Mouse (Mus musculus) 3T3-L1 (cell line): ENCODE results near the gene Ier3.

Source experiments
- DNase-seq: peaks from one replicate; pipeline ENCODE4 v3.0.0-alpha.2; 2015; ENCODE audit warnings: low read depth, low spot score

Gene Ier3

DNA sequence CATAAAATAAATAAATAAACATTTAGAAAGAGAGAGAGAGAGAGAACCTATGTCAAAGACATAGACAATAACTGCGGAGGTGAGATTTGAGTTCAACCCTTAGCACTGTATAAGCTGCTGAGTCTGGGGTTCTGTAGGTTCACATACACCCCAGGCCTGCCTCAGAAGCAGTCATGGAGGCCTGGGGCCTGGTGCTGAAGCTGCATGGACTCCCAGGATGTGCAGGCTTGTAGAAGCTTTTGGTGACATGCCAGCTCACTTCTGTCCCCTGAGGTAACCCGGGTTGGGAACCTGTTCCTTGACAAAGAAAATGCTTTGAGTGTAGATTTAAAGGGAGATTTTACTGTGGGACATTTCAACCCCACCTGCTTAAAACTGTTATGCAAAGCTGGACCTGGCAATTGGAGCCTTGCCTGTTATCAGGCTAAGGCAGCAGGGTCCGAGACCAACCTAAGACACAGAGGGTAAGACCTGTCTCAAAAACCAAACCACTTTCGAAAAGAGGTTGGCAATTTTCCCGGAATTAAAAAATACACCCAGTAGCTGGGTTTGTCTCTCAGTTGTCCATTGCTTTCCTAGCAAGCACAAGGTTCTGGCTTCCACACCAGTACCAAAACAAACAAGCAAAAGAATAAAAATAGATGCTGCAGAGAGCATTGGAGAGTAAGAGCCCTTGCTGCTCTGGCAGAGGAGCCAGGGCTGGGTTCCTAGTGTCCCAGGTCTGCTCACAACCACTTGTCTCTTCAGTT is 10.4 kb upstream of the Ier3 start:
- no peak for DNase-seq

- no peak for DNase-seq
These were observed 9.2 kb upstream of the Ier3 start for GRCm38 (mm10) chr17:35812307-35812706.

DNA sequence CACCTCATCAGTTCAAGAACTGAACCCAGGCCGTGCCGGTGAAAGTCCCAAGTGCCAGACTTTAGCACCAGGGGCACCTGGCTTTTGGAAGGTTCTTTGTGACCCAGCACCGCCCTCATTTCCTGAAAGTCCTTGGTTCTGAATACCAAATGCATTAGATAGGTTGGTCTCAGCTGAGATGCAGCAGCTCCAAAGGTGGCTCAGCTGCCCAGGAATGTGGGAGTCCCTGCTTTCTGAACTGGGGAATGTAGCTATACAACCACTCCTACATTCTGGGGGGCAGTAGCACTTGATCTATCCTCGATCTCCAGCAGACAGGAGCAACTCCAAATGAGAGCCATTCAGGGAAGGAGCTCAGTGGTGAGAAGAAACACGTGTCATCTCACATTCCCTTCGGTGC is 8.7 kb upstream of the Ier3 start:
- peak; percentile 80 for DNase-seq

GRCm38 (mm10) chr17:35813245-35813647 is 8.2 kb upstream of the Ier3 start:
- DNase-seq = peak; percentile 100

DNA sequence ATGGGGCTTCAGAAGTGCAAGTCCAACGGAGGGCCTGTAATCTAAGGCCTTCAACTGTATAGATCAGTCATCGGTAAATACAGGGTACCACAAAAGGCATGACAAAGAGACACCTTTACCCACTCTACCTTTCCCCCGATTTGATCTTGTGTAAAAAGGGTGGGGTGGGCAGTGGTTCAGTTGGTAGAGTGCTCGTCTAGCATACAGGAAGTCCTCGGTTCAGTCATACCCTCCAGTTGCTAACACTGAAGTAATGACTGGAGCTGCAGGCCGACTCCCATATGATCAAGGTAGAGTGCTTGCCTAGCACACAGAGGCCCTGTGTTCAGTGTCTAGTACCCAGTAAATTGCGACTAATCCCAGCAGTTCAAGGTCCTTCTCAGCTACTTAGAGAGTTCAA is 7.8 kb upstream of the Ier3 start:
- DNase-seq = peak; percentile 80

DNA sequence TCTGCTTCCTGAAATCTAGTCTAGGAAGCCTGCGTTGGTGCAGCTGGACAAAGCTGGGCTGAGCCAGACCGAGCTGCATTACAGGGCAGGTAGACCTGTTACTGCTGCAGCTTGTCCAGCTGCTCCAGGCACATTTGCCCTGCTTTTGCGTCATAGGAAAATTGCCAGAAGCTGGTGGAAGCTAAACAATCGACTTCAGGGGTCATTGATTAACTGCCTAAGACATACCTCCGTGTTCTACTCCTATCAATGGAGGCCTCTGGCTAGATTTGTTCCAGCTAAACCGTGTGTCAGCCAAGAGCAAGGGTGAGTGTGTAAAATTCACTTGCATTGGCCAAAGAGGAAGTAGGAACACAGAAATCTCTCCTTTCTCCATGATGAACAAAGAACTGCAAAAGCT is 6.8 kb upstream of the Ier3 start:
- no peak for DNase-seq

DNA sequence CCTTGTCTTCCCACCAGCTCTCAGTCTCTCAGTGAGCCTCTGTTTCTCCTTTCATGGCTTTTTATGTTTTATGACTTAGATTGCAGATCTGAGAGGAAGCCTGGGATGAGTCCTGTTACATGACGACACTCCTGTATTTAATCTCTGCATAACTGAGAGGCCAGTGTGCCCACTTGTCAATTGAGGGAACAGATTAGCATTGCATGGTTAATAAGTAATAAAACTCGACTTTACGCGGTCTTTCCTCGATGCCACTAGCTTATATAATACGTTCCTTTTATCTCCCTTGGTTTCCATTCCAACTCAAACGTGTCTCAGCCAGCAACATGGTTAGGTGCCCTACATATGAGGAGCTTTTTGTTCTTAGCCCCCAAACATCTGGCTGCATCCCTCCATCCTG is 5.6 kb upstream of the Ier3 start:
- no peak for DNase-seq

- no peak for DNase-seq
These were observed 4.8 kb upstream of the Ier3 start for GRCm38 (mm10) chr17:35816686-35817085.

GRCm38 (mm10) chr17:35817226-35817625 is 4.3 kb upstream of the Ier3 start:
- DNase-seq = no peak

DNA sequence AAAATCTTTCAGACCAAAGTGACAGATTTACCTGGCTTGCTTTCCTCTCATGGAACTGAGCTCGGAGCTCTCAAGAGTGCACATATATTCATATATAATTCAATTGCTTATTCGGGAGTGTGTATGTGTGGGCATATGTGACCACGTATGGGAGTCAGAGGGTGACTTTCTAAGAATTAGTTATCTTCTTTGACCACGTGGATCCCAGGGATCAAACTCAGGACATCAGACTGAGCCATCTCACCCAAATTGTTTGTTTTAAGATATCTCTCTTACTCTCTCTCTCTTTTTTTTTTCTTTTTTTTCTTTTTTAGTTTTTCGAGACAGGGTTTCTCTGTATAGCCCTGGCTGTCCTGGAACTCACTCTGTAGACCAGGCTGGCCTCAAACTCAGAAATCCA is 1.4 kb upstream of the Ier3 start:
- DNase-seq = no peak

- DNase-seq = no peak
These were observed 1.1 kb downstream of the Ier3 start for GRCm38 (mm10) chr17:35822564-35822963.

DNA sequence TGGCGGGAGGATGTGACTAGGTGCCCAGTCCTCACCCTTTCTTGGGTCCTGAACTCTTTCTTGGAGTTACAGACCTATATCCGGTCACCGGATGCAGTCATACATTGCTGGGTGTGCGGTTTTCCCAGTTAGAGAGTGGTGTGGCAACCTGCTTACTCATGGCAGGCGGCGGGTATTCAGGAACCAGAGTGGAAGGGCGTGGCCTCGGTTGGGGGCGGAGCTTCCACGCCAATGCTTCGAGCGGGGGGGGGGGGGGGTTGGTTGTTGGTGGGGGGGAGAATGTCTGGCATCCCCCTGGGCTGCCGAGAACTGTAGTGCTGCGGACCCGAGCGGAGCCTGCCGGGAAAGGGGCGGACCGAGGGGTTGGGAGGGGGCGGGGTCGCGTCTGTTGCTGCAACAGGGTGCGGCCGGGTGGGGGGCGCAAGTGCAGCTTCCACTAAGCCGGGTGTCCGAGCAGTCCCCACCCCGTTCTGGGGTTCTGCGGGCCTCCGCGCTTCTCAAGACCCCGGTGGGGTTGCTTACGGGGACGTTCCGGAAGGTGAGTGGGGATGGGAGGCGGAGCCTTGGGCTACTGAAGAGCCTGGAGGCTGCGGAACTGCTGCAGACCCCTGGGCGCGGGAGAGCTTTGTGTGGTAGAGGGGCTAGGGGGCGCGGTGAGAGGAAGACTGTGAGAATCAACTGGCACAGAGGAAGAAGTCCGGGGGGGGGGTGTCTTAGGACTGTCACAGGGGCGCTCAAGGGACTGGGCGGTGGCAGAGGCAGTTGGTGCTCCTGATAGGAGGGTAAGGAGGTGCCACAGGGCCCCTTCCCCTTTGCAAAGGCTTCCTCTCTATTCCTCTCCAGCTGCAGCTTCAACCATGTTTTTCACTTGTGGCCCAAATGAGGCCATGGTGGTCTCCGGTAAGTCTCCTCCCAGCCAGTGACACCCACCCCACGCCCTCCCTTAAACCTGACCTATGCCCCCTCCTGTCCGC is 1.8 kb downstream of the Ier3 start, which contains the start of gene Flot1:
Gene Flot1 (plus strand): TSS at position 267 of the 974 bp plus-strand sequence.
- peak; percentile 99 for DNase-seq

GRCm38 (mm10) chr17:35824402-35824801 is 2.9 kb downstream of the Ier3 start:
- peak; percentile 64 for DNase-seq

- no peak for DNase-seq
These were observed 3.8 kb downstream of the Ier3 start for GRCm38 (mm10) chr17:35825109-35825850.

- DNase-seq = no peak
These were observed 8.3 kb downstream of the Ier3 start for GRCm38 (mm10) chr17:35829737-35830136.

- no peak for DNase-seq
These were observed 11.1 kb downstream of the Ier3 start for GRCm38 (mm10) chr17:35832400-35833238.

- DNase-seq = peak; percentile 72
These were observed 11.8 kb downstream of the Ier3 start for GRCm38 (mm10) chr17:35833239-35833751.

GRCm38 (mm10) chr17:35833894-35834293 is 12.4 kb downstream of the Ier3 start:
- DNase-seq = no peak

DNA sequence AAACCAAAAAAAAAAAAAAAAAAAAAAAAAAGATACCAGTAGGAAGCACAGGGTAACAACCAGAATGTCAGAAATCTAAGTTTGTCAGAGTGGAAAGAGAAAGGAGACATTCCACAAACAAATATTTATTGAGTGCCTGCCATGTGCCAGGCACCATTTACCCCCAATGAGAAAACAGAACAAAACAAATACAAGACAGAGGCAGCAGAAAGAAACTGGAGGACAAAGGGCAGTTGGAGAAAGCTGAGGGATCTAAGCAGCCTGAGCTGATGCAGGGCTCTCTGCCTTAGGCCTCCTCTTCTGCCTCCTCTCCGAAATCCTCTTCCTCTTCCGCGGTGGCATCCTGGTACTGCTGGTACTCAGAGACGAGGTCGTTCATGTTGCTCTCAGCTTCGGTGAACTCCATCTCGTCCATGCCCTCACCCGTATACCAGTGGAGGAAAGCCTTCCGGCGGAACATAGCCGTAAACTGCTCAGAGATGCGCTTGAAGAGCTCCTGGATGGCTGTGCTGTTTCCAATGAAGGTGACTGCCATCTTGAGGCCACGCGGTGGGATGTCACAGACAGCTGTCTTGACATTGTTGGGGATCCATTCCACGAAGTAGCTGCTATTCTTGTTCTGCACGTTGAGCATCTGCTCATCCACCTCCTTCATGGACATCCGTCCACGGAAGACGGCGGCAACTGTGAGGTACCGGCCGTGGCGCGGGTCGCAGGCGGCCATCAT is 13.4 kb downstream of the Ier3 start:
- DNase-seq = peak; percentile 55
